Mouse (Mus musculus) lung, postnatal 0 days (tissue): Measurements from ENCODE around the gene Btnl10.

ENCODE experiments used
- CTCF ChIP-seq: IDR thresholded peaks from 2 replicates; pipeline ENCODE4 v1.5.1; 2016; ENCODE audit warnings: antibody characterized with exemption, mild to moderate bottlenecking
- EP300 ChIP-seq: IDR thresholded peaks from 2 replicates; pipeline ENCODE4 v1.6.1; 2016; ENCODE audit warnings: antibody characterized with exemption, mild to moderate bottlenecking, control low read depth

- TF ChIP-seq CTCF = no peak
- no peak for TF ChIP-seq EP300
Observed at GRCm38 (mm10) chr11:58930254-58930653, 12.5 kb downstream of the Btnl10 start.
